Mouse (Mus musculus) cerebellum, adult 9-10 months (tissue): ENCODE results near the gene Rgs10.

ENCODE experiments used
- DNase-seq: peaks from one replicate; pipeline ENCODE4 v3.0.0; 2022

Rgs10 gene

DNA sequence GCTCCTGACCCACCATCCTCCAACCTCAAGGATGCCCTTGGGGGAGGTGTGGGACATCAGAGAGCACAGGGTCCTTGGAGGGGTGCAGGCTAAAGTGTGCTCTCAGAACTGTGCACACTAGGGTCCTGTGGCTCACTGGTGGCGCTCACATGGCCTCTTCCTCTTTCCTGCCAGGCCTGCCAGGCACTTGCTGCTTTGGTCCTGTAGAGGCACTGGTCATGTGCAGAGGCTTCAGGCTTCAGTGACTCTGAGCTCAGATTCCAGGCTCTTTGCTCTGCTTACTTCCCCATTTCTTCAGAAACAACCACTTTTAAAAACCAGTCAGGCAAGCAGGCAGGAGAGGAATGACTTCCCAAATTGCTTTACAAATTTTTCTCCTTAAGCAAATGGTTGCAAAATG lies 85.7 kb downstream of the Rgs10 start:
- no peak for DNase-seq

DNA sequence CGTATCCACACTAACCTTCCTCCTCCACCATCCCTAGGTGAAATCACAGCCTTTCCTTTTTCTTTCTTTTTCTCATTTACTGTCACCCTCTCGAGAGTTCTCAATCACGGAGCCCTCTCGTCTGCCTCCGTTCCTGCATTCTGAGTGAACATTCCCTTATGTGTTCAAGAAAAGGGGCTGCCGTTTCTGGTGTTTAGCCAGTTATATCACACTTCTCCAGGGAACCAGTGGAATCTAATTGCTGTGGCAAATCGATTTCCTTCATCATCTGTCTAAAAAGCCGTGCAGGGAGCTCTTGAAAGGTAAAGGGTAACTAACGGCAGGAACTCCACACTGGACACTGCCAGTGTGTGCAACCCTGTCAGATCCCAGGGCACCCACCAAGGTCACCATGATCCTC lies 87.6 kb downstream of the Rgs10 start:
- DNase-seq = no peak

DNA sequence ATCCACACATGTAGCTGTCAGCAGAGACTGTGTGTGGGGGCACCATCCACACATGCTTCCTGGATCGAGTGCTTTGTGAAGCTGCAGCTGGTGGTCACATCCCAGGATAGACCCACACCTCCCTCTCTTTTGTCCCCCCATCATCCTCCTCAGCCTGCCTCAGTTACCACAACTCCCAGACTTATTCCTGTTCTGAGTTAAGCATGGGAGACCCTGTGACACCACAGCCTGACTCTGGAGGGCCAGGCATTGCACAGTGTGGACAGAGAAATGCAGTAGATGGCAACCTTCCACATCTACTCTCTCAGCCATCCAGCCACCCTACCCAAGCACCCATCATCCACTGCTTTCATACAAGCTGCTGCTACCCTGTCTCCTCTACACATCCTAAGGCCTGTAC lies 93.6 kb downstream of the Rgs10 start:
- DNase-seq = no peak
